Mouse (Mus musculus) layer of hippocampus, postnatal 36 days (tissue): ENCODE data around the gene Moap1. TPM values are rescaled to one million over a fixed set of nuclear protein-coding genes. Genes with fewer than 3 reads are reported as not detected.

Experiments used
- DNase-seq, 2 experiments: peaks; one replicate each; pipeline ENCODE4 v3.0.0; 2022
- total RNA-seq, 2 experiments: library from RNA; stranded (reverse); gene quantifications; 2 replicates each; pipeline ENCODE4 v1.2.3; 2021

Moap1 gene
- total RNA-seq, 2 experiments from 2014 or later: 26.1 to 26.5 TPM

GRCm38 (mm10) chr12:102740285-102740684, 3.2 kb downstream of the Moap1 start:
- DNase-seq: no peak

- DNase-seq: no peak
Observed at GRCm38 (mm10) chr12:102739096-102739495, 4.4 kb downstream of the Moap1 start.

DNA sequence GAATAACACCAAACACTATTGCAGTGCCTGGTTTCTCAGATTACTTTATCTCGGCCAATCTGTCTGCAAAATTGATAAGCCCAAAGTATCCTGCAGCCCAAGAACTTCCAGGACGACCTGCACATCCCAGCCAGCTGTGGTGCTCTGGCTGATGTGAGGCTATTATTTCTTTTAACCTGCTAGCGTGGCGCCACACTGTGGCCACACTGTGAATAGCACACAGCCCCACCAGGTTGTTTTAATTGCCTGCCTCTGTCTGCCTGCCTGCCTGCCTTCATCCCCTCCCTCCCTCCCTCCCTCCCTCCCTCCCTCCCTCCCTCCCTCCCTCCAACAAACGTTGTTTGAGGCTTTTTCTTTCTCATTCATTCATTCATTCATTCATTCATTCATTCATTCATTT, 10.1 kb downstream of the Moap1 start:
- DNase-seq: no peak

GRCm38 (mm10) chr12:102730798-102731619, 12.5 kb downstream of the Moap1 start:
- no peak for DNase-seq

DNA sequence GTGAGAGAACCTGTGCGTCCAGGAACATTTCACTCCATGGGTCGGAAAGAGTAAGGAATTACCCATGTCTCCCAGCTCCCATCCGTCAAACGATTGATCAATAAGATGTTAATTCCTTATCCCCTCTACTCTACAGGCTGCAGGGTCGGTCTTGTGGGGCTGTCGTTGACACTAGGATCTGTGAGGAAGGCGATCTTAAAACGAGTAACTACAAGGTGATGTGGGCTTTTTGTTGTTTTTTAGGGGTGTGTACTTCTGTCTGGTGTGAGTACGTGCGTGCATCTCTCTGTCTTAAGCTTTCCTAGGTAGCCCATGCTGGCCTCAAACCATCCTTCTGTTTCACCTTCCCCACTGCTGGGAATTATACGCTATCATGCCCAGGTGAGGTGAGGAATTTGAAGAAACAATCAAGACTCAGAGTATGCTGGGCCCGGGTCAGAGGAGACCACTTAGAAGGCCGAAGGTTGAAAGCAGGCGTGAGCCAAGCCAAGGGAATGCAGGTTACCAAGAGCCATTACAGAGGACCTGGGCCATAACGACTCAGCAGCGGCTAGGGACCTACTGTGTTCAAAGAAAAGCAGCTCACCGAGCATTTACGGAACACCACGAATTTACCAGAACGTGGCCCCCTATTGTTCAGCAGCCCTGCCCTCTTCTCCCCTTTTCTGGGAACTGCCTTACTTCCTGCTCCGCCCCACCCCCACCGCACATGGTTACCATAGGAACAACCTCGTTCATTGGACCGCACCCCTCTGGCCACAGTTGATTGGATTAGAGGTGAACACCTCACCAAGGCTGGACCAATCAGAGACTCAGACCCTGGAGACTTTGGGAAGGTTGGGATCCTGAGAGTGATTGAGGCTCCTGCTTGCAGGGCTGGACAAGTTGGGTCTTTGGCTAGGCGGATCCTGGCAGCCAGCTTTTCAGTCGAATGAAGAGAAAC, 13.3 kb downstream of the Moap1 start:
- DNase-seq: peak; percentile 54 to 64

DNA sequence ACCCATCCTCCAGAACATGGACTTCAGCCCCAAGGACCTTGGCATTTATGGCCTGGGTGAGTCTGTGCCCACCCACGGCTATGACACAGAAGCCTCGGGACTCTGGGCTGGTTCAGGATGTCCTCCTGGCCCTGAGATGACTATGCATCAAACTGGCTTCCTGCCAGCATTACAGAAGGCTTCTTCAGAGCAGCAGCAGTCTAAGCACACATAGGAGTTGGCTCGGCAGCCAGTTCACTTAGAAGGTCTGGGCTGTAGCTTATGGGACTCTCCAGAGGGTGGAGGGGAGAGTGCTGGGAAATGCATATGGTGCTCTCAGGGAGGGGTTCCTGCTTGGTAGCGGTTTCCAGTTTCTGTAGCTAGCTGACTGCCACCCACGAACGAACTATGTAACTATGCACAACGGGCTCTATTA, 17.7 kb downstream of the Moap1 start:
- DNase-seq: no peak

- no peak for DNase-seq
Observed at GRCm38 (mm10) chr12:102725146-102725545, 18.3 kb downstream of the Moap1 start.

- no peak for DNase-seq
Observed at GRCm38 (mm10) chr12:102723861-102724260, 19.6 kb downstream of the Moap1 start.

DNA sequence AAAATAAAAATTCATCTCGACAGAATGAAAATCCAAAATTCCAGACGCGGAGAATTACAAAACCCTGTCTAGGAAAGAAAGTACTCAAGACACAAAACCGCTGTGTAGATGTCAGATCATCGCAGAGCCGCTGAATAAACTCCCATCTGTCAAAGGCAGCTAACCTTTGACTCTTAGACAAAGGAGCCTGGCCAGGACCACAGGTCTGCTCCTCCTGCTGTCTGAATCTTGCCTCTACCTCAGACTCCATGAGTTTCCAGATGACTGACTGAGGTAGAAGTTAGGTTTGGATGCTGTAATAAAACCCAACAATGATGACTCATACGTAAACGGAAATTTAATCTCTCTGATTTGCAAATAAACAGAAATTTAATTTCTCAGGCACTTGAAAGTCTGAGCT, 20.5 kb downstream of the Moap1 start:
- no peak for DNase-seq

DNA sequence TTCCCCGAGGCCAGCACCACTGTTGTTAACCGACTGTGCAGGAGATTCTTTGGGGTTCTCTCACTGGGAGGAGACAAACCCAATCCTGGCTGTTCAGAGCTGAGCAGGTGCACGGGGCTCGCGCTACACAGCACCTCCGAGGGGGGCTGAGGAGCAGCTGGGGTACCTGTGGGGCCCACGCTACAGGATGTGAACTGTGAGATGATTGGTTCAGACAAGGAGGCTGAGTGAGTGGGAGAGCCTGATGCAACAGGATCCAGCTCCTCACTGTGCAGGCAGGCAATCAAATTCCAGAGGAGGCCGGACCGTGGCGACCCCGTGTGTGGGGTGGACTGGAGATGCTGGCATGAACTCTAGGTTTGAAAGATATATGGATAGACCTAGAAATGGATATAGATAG, 21.0 kb downstream of the Moap1 start:
- no peak for DNase-seq

DNA sequence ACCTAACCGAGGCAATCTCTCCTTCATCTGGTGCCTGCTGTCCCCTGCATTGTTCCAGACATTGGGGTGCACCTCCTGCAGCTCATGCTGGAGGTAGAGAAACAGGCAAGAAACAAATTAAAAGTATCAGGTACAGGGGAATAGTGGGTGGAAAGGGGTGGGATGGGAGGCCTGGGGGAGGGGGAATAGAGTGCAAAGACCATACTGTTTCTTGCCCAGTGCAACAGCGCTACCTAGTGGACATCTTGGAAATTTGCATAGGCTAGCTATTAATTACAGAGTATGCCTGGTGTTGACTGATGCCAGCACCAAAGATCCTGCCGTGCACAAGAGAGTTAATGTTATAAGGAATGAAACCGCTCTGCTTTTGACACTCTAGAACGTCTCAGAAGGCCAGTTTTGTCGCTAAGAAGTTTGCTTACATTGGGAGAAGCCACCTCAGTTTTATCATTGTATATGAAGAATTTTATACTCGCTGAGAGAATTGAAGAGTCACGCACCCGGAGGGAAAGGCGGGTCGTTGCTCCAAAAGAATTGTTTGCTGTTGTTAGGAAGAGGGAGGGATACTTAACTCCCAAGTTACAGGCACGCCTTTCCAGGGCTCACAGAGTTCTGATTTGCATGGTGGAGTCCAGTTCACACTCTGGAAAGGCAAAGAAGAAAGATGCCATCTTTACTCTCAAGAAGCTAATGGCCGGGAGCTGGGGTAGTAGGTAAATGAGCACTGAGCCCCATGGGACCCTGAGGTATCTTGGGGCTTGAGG, 23.7 kb downstream of the Moap1 start:
- DNase-seq: no peak

GRCm38 (mm10) chr12:102714654-102715395, 28.6 kb downstream of the Moap1 start:
- DNase-seq: no peak

DNA sequence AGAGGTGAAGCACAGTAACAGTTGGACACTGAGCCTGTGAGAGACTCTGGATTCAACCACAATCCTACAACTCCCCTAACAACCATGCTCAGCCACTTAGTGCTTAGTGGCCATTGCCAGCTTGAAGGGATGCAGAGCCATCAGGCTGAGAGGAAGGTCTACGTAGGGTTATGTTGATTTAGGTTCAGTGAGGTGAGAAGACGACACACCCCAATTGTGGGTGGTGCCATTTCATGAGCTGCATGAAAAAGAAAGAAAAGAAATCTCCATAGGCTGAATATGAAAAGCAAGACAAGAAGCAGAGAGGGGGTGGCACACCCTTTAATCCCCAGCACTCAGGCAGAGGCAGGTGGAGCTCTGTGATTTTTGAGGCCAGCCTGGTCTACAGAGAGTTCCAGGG, 29.3 kb downstream of the Moap1 start:
- no peak for DNase-seq

DNA sequence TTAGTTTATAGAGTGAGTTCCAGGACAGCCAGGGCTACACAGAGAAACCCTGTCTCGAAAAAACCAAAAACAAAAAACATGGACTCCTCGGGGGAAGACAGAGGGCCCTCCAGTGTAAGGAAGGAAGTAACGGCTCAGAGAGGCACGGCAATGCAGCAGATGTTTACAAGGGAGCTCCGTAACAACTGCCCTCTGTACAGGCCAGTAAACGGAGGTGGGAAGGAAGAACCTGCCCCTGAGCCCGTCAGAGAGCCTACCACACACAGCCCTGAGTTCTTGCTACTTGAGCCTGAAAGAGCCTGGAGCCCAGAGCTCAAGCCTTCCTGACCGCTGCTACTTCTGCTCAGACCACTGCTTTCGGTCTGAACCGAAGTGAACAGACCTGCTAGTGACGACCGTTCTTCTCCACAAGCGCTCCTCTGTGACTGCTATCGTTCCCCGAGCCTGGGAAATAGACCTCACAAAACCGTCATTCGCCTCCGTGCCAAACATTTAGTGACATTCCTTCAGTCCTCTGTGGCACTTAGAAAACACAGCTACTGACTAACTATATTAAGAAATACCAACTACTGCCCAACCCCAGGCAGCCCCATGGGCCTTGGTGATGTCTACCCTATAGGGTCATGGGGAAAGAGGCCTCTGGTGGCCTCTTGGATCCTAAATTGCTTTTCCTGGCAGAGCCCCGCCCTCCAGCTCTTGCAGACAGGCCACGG, 30.2 kb downstream of the Moap1 start:
- DNase-seq: no peak

DNA sequence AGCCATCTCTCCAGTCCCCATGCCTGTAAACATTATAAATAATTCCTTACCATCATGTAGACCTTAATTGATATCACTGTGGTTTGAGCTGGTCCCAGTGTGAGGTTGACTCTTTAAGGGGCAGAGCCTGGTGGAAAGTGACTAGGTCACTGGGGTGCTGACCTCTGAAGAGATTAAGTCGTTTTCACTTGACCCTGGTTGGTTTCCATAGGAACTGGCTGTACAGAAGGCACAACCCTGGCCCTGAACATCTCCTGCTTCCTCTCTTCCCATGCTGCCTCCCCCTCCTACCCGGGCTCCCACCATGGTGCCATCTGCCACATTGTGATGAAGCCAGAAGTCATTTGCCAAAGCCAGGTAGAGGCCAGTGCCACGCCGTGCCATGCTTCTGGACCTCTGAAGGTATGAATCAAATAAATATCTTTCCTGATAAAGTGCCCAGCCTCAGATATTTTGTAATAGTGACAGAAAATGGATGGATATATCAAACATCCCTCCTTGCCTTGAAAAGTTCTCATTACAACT, 32.5 kb downstream of the Moap1 start:
- DNase-seq: no peak

DNA sequence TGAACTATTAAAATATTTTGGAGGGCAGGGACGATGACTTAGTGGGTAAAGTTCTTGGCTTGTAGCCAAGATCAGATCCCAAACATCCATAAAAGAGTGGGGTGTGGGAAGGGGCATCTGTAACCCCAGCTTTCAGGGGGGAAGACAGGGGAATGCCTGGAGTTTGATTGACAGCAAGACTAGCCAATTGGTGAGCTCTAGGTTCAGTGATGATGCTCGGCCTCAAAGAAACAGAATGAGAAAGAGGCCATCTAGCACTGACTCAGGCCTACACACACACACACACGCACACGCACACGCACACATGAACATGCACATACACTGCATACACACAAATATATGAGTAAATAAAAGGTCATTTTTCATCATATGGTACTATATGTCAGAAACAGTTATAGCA, 33.6 kb downstream of the Moap1 start:
- DNase-seq: no peak

DNA sequence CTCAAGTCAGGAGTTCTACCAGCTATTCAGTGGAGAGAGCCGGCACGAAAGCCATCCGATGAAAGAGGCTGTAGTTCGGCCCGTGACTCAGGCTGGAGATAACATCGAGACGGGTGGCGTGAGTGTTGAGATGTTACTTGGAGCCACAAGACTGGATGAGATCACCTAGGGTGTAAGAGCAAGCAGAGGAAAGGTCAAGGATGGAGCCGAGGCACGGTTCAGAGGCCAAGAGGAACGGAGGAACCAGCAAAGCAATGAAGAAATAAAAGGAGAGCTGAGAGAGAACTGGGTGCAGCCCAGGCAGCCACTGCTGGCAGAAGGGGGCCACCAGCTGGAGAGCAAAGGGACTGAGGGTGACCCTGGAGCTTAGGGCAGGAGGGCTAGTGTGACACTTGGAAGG, 35.2 kb downstream of the Moap1 start:
- DNase-seq: no peak

- DNase-seq: no peak
Observed at GRCm38 (mm10) chr12:102706833-102707463, 36.5 kb downstream of the Moap1 start.

GRCm38 (mm10) chr12:102705906-102706640, 37.4 kb downstream of the Moap1 start:
- no peak for DNase-seq
